Mouse (Mus musculus): Measurements from ENCODE around the gene Commd8. TPM values are rescaled to one million over a fixed set of nuclear protein-coding genes. Genes with fewer than 3 reads are reported as not detected.

Commd8 gene
- polyA plus RNA-seq, 1 experiment from 2014 or later = 133 TPM

- Histone ChIP-seq H3K36me3 (no peaks in the 10 kb centered on the region), H3K27ac (no peak overlapping the region), H3K4me1 (no peaks in the 10 kb centered on the region), H3K9me3 (no peaks in the 10 kb centered on the region), H3K4me3 (no peak overlapping the region), H3K27me3 (ENCODE audit: insufficient read depth, poor library complexity, severe bottlenecking) (no peaks in the 10 kb centered on the region)
- DNase-seq (ENCODE audit: low spot score) = no peak
- WGBS = 83% methylated on average over 7 of the region's 7 CpGs
Observed at GRCm38 (mm10) chr5:72191154-72191553, 23.2 kb upstream of the Commd8 start.

DNA sequence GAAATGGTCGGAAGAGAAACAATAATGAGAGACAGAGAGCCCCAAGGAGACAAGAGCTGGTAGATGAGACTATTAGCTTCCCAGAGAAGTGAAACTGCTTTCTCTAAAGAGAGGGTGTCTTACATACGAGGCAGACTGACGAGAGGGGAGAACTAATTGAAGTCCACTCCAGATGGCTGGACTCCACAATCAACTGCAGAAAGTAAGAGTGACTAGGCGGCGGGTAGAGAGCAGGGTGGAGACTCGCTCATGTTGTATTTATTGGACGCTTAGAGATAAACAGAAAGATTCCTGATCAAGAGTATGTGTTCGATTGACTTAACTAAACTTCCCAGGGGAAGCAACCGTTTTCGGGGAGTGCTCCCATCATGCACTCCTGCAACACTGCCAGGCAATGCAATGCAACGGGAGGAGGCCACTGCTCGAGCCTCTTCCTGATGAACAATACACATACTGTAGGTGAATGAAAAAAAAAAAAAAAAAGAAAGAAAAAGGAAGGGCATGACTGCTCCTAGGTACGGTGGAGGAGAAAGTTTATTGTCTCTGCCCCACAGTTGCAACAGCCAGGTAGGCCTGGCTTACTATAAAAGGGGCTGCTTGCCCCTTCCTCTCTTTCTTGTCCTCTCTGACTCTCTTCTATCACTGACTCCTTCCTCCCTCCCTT is 16.6 kb upstream of the Commd8 start:
- WGBS = 79% methylated on average over 13 of the region's 13 CpGs

GRCm38 (mm10) chr5:72183929-72184328 is 15.9 kb upstream of the Commd8 start:
- WGBS = 74% methylated on average over 6 of the region's 6 CpGs
- DNase-seq (ENCODE audit: low spot score) = no peak

More for the DNA sequence above, 16.6 kb upstream of the Commd8 start:
- Histone ChIP-seq H3K27ac (no peak overlapping the region), H3K9me3 (no peaks in the 10 kb centered on the region), H3K36me3 (no peaks in the 10 kb centered on the region), H3K4me3 (no peak overlapping the region), H3K4me1 (peaks cover 5% of the 10 kb centered on the region; the same call in 1 of the 2 replicates), H3K27me3 (ENCODE audit: insufficient read depth, poor library complexity, severe bottlenecking) (no peaks in the 10 kb centered on the region)
- no peak for DNase-seq (ENCODE audit: low spot score)

GRCm38 (mm10) chr5:72182804-72183203 is 14.8 kb upstream of the Commd8 start:
- Histone ChIP-seq H3K4me3 (no peak overlapping the region), H3K36me3 (no peaks in the 10 kb centered on the region), H3K27ac (no peak overlapping the region), H3K9me3 (no peaks in the 10 kb centered on the region), H3K4me1 (peaks cover 5% of the 10 kb centered on the region; the same call in 1 of the 2 replicates), H3K27me3 (ENCODE audit: insufficient read depth, poor library complexity, severe bottlenecking) (no peaks in the 10 kb centered on the region)
- WGBS = 84% methylated on average over 4 of the region's 4 CpGs
- DNase-seq (ENCODE audit: low spot score) = no peak

More at GRCm38 (mm10) chr5:72183929-72184328, 15.9 kb upstream of the Commd8 start:
- H3K9me3 ChIP-seq = no peaks in the 10 kb centered on the region
- peaks cover 5% of the 10 kb centered on the region; the same call in 1 of the 2 replicates for H3K4me1 ChIP-seq
- no peak overlapping the region for H3K27ac ChIP-seq
- no peaks in the 10 kb centered on the region for H3K27me3 ChIP-seq (ENCODE audit: insufficient read depth, poor library complexity, severe bottlenecking)
- no peak overlapping the region for H3K4me3 ChIP-seq
- no peaks in the 10 kb centered on the region for H3K36me3 ChIP-seq

DNA sequence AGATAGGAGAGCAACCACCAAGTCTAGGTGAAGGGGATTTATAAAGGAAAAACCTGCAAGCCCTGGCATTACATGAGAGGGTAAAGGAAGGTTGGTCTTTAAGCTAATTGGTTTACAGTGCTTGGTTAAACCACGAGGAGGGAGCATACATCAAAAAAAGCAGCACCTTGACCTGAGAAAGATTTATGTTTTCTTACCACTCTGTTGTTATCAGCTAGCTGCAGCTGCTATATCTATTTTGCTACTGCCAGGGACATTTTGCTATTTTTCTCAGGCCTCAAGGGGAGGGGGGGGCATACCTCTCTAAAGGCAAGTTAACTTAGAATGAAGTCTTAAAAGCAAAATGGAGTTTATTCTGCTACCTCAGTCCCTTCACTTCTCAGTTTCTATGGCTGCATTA is 13.2 kb upstream of the Commd8 start:
- H3K4me1 ChIP-seq = peaks cover 5% of the 10 kb centered on the region; the same call in 1 of the 2 replicates
- no peaks in the 10 kb centered on the region for H3K27me3 ChIP-seq (ENCODE audit: insufficient read depth, poor library complexity, severe bottlenecking)
- no peaks in the 10 kb centered on the region for H3K9me3 ChIP-seq
- no peak overlapping the region for H3K4me3 ChIP-seq
- no peak for DNase-seq (ENCODE audit: low spot score)
- WGBS = 20% methylated on average over 1 of the region's 1 CpGs
- no peaks in the 10 kb centered on the region for H3K36me3 ChIP-seq
- no peak overlapping the region for H3K27ac ChIP-seq

DNA sequence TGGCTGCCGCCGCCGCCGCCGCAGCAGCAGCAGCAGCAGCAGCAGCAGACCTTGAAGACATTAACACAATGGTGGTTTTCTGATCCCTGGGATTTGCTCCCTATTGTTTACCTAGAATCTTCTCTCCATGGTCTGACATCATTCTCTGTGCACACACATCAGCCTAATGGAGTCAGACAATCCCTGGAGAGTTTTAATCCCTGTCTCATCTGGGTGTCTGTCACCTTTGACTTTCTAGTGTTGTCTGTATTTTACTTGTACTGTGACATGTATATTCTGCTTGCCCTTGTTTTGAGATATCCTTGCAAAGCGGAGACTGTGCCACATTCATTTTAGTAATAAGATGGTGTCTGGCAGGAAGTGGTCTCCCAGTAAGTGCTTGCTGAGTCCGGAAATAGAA is 7.5 kb upstream of the Commd8 start:
- Histone ChIP-seq H3K27me3 (ENCODE audit: insufficient read depth, poor library complexity, severe bottlenecking) (no peaks in the 10 kb centered on the region), H3K27ac (peak overlapping the region; percentile 64), H3K9me3 (no peaks in the 10 kb centered on the region), H3K36me3 (no peaks in the 10 kb centered on the region), H3K4me3 (0 out of 2 replicates have a peak overlapping the region, but pooled peaks have one; percentile 25), H3K4me1 (peaks cover 4% of the 10 kb centered on the region; the same call in 1 of the 2 replicates)
- 20% methylated on average over 7 of the region's 7 CpGs for WGBS
- no peak for DNase-seq (ENCODE audit: low spot score)

- WGBS = 64% methylated on average over 4 of the region's 4 CpGs
- H3K27ac ChIP-seq = peak overlapping the region; percentile 64; the same call in 1 of the 2 replicates
- H3K36me3 ChIP-seq = no peaks in the 10 kb centered on the region
- H3K27me3 ChIP-seq (ENCODE audit: insufficient read depth, poor library complexity, severe bottlenecking) = no peaks in the 10 kb centered on the region
- peaks cover 4% of the 10 kb centered on the region; the same call in 1 of the 2 replicates for H3K4me1 ChIP-seq
- H3K4me3 ChIP-seq = no peak overlapping the region
- no peak for DNase-seq (ENCODE audit: low spot score)
- H3K9me3 ChIP-seq = no peaks in the 10 kb centered on the region
Observed at GRCm38 (mm10) chr5:72175050-72175449, 7.1 kb upstream of the Commd8 start.

GRCm38 (mm10) chr5:72173521-72173920 is 5.5 kb upstream of the Commd8 start:
- H3K36me3 ChIP-seq = no peaks in the 10 kb centered on the region
- no peak for DNase-seq (ENCODE audit: low spot score)
- no peaks in the 10 kb centered on the region for H3K9me3 ChIP-seq
- peaks cover 4% of the 10 kb centered on the region; the same call in 1 of the 2 replicates for H3K4me1 ChIP-seq
- no peak overlapping the region for H3K4me3 ChIP-seq
- H3K27me3 ChIP-seq (ENCODE audit: insufficient read depth, poor library complexity, severe bottlenecking) = no peaks in the 10 kb centered on the region
- H3K27ac ChIP-seq = no peak overlapping the region
- 38% methylated on average over 1 of the region's 1 CpGs for WGBS

GRCm38 (mm10) chr5:72172675-72173074 is 4.7 kb upstream of the Commd8 start:
- H3K4me1 ChIP-seq = peaks cover 4% of the 10 kb centered on the region; the same call in 1 of the 2 replicates
- H3K4me3 ChIP-seq = no peak overlapping the region
- no peaks in the 10 kb centered on the region for H3K9me3 ChIP-seq
- 31% methylated on average over 3 of the region's 3 CpGs for WGBS
- no peaks in the 10 kb centered on the region for H3K36me3 ChIP-seq
- no peak overlapping the region for H3K27ac ChIP-seq
- no peaks in the 10 kb centered on the region for H3K27me3 ChIP-seq (ENCODE audit: insufficient read depth, poor library complexity, severe bottlenecking)
- no peak for DNase-seq (ENCODE audit: low spot score)

DNA sequence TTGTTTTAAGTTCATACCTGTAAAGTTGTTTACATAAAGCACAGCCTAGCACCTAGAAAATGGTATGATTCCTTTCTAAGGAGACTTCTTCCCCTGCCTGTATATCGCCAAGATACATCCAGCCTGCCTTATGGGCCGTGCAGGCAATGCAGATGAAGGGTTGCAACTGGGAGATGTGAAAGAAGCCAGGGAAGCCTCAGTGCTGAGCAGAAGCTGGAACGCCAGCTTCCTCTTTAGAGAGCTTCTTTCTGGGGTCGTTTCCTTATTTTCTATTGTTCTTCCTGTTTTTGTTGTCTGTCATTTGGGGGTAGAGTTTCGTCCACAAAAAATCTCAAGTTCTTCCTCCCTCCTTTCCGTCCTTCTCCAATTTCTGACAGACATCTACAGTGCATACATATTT is 2.1 kb upstream of the Commd8 start:
- Histone ChIP-seq H3K9me3 (no peaks in the 10 kb centered on the region), H3K4me1 (peaks cover 16% of the 10 kb centered on the region), H3K27me3 (ENCODE audit: insufficient read depth, poor library complexity, severe bottlenecking) (no peaks in the 10 kb centered on the region), H3K27ac (no peak overlapping the region), H3K36me3 (0 out of 2 replicates have a peak, but pooled peaks cover 3% of the 10 kb centered on the region), H3K4me3 (no peak overlapping the region)
- no peak for DNase-seq (ENCODE audit: low spot score)
- 61% methylated on average over 6 of the region's 6 CpGs for WGBS

DNA sequence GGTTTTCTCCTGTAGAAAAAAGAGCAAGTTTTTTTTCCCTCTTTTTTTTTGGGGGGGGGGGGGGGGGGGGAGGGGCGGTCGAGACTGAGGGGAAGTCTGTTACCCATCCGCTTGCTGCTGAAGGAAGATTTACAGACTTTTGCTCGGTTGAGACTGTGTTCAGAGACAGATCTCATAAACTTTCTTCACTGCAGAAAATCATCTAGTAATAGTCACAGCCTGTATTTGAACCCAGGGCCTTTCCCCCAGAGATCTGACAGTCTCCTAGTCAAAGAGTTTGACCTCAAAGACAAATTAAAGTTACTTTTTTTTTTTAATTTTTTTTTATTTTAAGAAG is 264 bp upstream of the Commd8 start:
- peaks cover 16% of the 10 kb centered on the region for H3K4me1 ChIP-seq
- DNase-seq (ENCODE audit: low spot score) = no peak
- H3K27ac ChIP-seq = peak overlapping the region; percentile 94
- no peaks in the 10 kb centered on the region for H3K9me3 ChIP-seq
- 0 out of 2 replicates have a peak, but pooled peaks cover 6% of the 10 kb centered on the region for H3K36me3 ChIP-seq
- no peaks in the 10 kb centered on the region for H3K27me3 ChIP-seq (ENCODE audit: insufficient read depth, poor library complexity, severe bottlenecking)
- H3K4me3 ChIP-seq = peak overlapping the region; percentile 88
- 0% methylated on average over 2 of the region's 4 CpGs for WGBS

- Histone ChIP-seq H3K27ac (no peak overlapping the region), H3K27me3 (ENCODE audit: insufficient read depth, poor library complexity, severe bottlenecking) (no peaks in the 10 kb centered on the region), H3K4me3 (no peak overlapping the region), H3K4me1 (peaks cover 21% of the 10 kb centered on the region), H3K9me3 (no peaks in the 10 kb centered on the region), H3K36me3 (peaks cover 37% of the 10 kb centered on the region)
- WGBS = 73% methylated on average over 7 of the region's 7 CpGs
- no peak for DNase-seq (ENCODE audit: low spot score)
Observed at GRCm38 (mm10) chr5:72164386-72164785, 3.6 kb downstream of the Commd8 start.

DNA sequence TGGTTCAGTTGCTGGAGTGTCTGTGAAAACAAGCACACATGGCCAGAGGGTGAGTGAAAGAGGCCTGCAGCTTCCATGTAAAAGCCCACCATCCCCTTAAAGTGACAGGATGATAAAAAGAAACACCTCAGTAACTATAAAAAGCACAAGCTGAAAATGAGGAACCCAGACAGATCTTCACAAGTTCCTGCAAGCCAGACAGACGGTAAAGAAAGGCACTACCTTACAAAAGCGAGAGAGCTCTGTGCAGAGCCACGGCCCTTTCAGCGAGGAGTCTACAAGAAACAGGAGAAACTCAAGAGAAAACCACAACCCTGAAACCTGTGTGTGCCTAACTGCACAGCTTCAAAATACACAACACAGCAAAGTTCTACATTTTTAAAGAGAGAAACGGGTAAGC is 5.1 kb downstream of the Commd8 start:
- peaks cover 49% of the 10 kb centered on the region for H3K36me3 ChIP-seq
- H3K4me3 ChIP-seq = no peak overlapping the region
- no peak overlapping the region for H3K27ac ChIP-seq
- H3K27me3 ChIP-seq (ENCODE audit: insufficient read depth, poor library complexity, severe bottlenecking) = no peaks in the 10 kb centered on the region
- WGBS = 70% methylated on average over 5 of the region's 5 CpGs
- H3K4me1 ChIP-seq = peaks cover 21% of the 10 kb centered on the region
- no peaks in the 10 kb centered on the region for H3K9me3 ChIP-seq
- no peak for DNase-seq (ENCODE audit: low spot score)

Measured in heart, embryonic 10.5 days (tissue).